Mouse (Mus musculus) intestine, postnatal 0 days (tissue): ENCODE measurements around the gene Sh3gl3. TPM values are rescaled to one million over a fixed set of nuclear protein-coding genes. Genes with fewer than 3 reads are reported as not detected.

Source experiments
- ATAC-seq: fragments of 200-750 bp; cut with Nextera tagmentation; 2 replicates; pipeline ENCODE4 v1.8.0; 2017; ENCODE audit warnings: mild to moderate bottlenecking, moderate TSS enrichment, moderate library complexity
- H3K27ac ChIP-seq: fragments of 300-500 bp; sonication (generic); 2 replicates; pipeline ENCODE4 v1.5.1; 2014; ENCODE audit warnings: mild to moderate bottlenecking, low read depth, low read length, moderate library complexity
- H3K27me3 ChIP-seq: fragments of 300-500 bp; sonication (generic); replicated peaks from 2 replicates; pipeline ENCODE4 v1.6.1; 2014; ENCODE audit warnings: low read length, mixed read lengths; ENCODE audit not compliant: control insufficient read depth, insufficient read depth
- H3K36me3 ChIP-seq: fragments of 300-500 bp; sonication (generic); 2 replicates; pipeline ENCODE4 v1.6.1; 2014; ENCODE audit warnings: mild to moderate bottlenecking, moderate library complexity; ENCODE audit not compliant: control insufficient read depth, insufficient read depth
- H3K4me1 ChIP-seq: fragments of 300-500 bp; sonication (generic); replicated peaks from 2 replicates; pipeline ENCODE4 v1.6.1; 2014; ENCODE audit warnings: antibody characterized with exemption, low read length, mixed read lengths; ENCODE audit not compliant: control insufficient read depth, insufficient read depth
- H3K4me2 ChIP-seq: fragments of 300-500 bp; sonication (generic); replicated peaks from 2 replicates; pipeline ENCODE4 v1.6.1; 2014; ENCODE audit warnings: low read depth, mild to moderate bottlenecking, moderate library complexity
- H3K4me3 ChIP-seq: fragments of 300-500 bp; sonication (generic); 2 replicates; pipeline ENCODE4 v1.5.1; 2014; ENCODE audit warnings: low read depth, low read length
- H3K9ac ChIP-seq: fragments of 300-500 bp; sonication (generic); 2 replicates; pipeline ENCODE4 v1.6.1; 2014; ENCODE audit warnings: mild to moderate bottlenecking, low read depth, low read length
- H3K9me3 ChIP-seq: fragments of 300-500 bp; sonication (generic); 2 replicates; pipeline ENCODE4 v1.6.1; 2016; ENCODE audit warnings: mixed run types; ENCODE audit not compliant: control insufficient read depth
- CTCF ChIP-seq: sonication (generic); IDR thresholded peaks from 2 replicates; pipeline ENCODE4 v1.5.1; 2016; ENCODE audit warnings: low read depth, mild to moderate bottlenecking, control low read depth, antibody characterized with exemption, moderate library complexity
- WGBS: fragments of 180-500 bp; shearing (Covaris S2); extraction: QIAGEN DNeasy Blood & Tissue Kit; methylation state at CpG from one replicate; pipeline ENCODE4 v1.1.7; 2014; 5-methylcytosine and 5-hydroxymethylcytosine counted together
- polyA plus RNA-seq: library from polyadenylated mRNA; unstranded; fragments of >200 nt; fragmentation: Nextera tagmentation; extraction: Ambion mirVana; gene quantifications from 2 replicates; pipeline ENCODE4 v1.2.1, GENCODE M21; 2015

Sh3gl3 gene
- polyA plus RNA-seq, 1 experiment from 2014 or later: 8.7 TPM

DNA sequence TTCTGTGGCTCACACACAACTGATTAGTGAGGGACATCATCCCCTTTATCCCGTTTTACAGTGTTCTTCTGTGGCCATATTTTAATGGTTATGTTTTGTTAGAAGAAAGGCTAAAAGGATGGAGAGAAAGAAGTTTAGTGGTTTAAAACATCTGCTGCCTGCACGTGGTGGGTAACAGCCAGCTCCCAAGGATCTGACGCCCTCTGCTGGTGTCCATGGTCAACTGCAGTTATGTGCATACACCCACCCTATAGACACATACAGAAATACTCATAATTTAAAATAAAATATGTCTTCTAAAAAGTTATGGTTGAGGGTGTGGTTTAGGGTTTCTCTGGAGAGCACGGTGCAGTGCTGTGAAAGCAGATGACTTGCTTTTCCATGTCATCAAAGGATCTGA lies 164.9 kb downstream of the Sh3gl3 start:
- WGBS: 77% methylated on average over 4 of the region's 4 CpGs
- H3K27ac ChIP-seq: no peak overlapping the region
- no peak for ATAC-seq
- no peaks in the 10 kb centered on the region for H3K36me3 ChIP-seq
- peak; percentile 29 for TF ChIP-seq CTCF
- H3K27me3 ChIP-seq: peaks cover 31% of the 10 kb centered on the region
- no peak overlapping the region for H3K4me2 ChIP-seq
- no peaks in the 10 kb centered on the region for H3K4me1 ChIP-seq
- no peak overlapping the region for H3K4me3 ChIP-seq
- H3K9me3 ChIP-seq: no peaks in the 10 kb centered on the region
- no peak overlapping the region for H3K9ac ChIP-seq

DNA sequence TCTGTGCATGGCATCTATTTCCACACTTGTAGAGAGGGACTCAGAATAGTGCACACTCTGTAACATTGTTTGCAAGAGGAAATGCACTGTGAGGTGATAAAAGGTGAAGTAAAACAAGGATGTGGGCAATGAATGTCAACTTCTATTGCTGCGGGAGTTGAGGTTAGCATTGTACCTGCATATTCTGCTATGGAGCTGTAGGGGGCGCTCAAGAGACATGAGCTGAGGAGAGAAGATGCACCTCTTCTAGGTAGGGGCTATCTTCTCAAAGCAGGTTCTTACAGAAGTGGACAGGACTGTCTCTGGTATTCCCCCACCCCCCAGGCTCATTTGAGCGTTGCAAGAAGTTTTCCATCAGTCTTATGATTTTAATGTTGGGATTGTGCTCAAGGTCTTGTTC lies 165.6 kb downstream of the Sh3gl3 start:
- Histone ChIP-seq H3K9ac (no peak overlapping the region), H3K36me3 (no peaks in the 10 kb centered on the region), H3K27ac (no peak overlapping the region), H3K4me3 (no peak overlapping the region), H3K9me3 (no peaks in the 10 kb centered on the region), H3K27me3 (peaks cover 30% of the 10 kb centered on the region), H3K4me2 (no peak overlapping the region), H3K4me1 (no peaks in the 10 kb centered on the region)
- peak; percentile 68 for TF ChIP-seq CTCF
- 54% methylated on average over 3 of the region's 3 CpGs for WGBS
- no peak for ATAC-seq

DNA sequence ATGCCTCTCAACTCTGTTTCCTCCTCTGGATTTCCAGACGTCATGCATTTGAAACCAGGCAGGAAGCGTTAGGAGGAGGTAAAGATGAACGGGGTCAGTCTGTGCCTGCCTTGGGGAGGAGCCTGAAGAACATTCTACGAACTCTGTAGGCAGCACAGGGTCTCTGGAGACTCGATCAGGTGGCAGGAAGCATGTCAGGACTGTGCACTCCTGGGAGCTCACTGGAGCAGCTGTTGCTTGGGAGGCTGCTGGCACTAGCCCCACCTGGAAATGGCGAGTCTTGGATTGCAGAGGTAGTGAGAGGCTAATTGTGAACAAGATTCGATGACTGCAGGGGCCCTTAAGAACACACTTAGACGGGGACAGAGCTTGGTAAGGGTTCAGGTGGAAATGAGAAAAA lies 167.8 kb downstream of the Sh3gl3 start:
- Histone ChIP-seq H3K9ac (no peak overlapping the region), H3K27me3 (peaks cover 9% of the 10 kb centered on the region), H3K4me1 (no peaks in the 10 kb centered on the region), H3K4me3 (no peak overlapping the region), H3K36me3 (no peaks in the 10 kb centered on the region), H3K9me3 (no peaks in the 10 kb centered on the region), H3K4me2 (no peak overlapping the region), H3K27ac (no peak overlapping the region)
- WGBS: 37% methylated on average over 8 of the region's 8 CpGs
- no peak for ATAC-seq
- TF ChIP-seq CTCF: no peak

DNA sequence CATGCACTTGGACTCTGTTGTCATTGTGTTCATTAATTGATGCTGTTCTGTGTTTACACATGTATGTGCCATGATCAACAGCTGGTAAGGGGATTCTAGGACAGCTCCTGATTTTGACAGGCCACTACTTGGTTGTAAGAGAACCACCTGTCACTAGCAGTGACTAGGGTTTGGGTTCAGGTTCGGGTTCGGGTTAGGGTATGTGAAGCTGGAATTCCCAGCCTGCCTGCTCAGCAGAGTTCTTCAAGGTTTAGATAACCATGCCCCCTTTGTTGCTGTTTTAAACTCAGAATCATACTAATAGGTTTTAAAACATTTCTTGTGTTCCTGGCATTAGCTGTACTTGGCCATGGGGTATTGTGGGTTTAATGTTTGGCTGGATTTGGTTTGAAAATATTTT lies 173.1 kb downstream of the Sh3gl3 start:
- H3K9me3 ChIP-seq: no peaks in the 10 kb centered on the region
- no peak overlapping the region for H3K4me3 ChIP-seq
- TF ChIP-seq CTCF: no peak
- WGBS: 65% methylated on average over 2 of the region's 2 CpGs
- no peaks in the 10 kb centered on the region for H3K36me3 ChIP-seq
- H3K27me3 ChIP-seq: no peaks in the 10 kb centered on the region
- no peaks in the 10 kb centered on the region for H3K4me1 ChIP-seq
- no peak overlapping the region for H3K27ac ChIP-seq
- no peak overlapping the region for H3K9ac ChIP-seq
- H3K4me2 ChIP-seq: no peak overlapping the region
- no peak for ATAC-seq

DNA sequence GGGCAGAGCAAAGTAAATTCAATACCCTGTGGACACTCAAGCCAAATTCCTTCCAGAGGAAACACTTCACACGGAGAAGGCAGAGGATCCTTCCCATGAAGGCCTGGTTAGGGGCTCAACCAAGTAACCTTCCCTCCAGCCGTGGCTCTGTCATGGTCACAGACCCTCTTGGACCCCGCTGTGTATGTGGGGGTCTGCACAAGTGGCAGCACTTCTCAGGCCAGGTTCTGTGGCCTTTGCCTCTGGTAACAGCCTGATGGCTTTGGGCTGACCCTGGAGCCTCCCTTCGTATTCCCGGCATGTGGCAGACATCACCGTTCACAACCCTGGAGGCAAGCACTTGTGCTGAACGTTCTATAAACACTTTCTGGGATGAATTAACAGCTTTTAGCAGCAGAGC lies 176.2 kb downstream of the Sh3gl3 start:
- Histone ChIP-seq H3K36me3 (no peaks in the 10 kb centered on the region), H3K9me3 (no peaks in the 10 kb centered on the region), H3K9ac (no peak overlapping the region), H3K4me1 (no peaks in the 10 kb centered on the region), H3K4me3 (no peak overlapping the region), H3K4me2 (no peak overlapping the region), H3K27me3 (no peaks in the 10 kb centered on the region), H3K27ac (no peak overlapping the region)
- WGBS: 59% methylated on average over 7 of the region's 7 CpGs
- ATAC-seq: no peak
- no peak for TF ChIP-seq CTCF

DNA sequence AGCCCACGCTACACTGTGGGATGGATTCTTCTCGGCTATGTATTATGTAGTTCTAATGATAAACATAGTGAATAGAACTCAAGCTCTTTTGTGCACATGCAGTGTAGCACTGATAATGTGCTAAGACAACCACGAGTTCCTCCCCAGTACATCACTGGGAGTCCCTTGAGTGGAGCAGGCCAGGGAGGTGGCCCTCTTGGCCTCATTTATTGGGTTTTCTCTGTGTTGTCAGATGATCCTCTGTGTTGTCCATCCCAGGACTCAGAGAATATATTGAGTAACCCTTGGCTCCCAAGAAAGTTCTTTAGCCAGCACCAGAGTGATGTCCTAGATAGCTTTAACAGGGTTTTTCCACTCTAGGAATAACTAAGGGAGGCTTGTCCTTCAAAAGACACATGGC lies 176.8 kb downstream of the Sh3gl3 start:
- Histone ChIP-seq H3K9ac (no peak overlapping the region), H3K27me3 (no peaks in the 10 kb centered on the region), H3K4me1 (no peaks in the 10 kb centered on the region), H3K4me3 (no peak overlapping the region), H3K4me2 (no peak overlapping the region), H3K36me3 (no peaks in the 10 kb centered on the region), H3K27ac (no peak overlapping the region), H3K9me3 (no peaks in the 10 kb centered on the region)
- 69% methylated on average over 3 of the region's 3 CpGs for WGBS
- TF ChIP-seq CTCF: no peak
- ATAC-seq: no peak

Other genes starting within 250 kb of the Sh3gl3 start
- 7.1 and 8.3 TPM in 2 replicates for gene Hdgfl3, start 239.4 kb upstream of the Sh3gl3 start, polyA plus RNA-seq
- gene Bnc1, start 181.5 kb upstream of the Sh3gl3 start, polyA plus RNA-seq: 0.76 and 0.93 TPM in 2 replicates
- gene Adamtsl3, start 161.9 kb downstream of the Sh3gl3 start, polyA plus RNA-seq: 0.96 and 1.3 TPM in 2 replicates